Mouse (Mus musculus): ENCODE measurements around the gene Tbl1x. TPM values are rescaled to one million over a fixed set of nuclear protein-coding genes. Genes with fewer than 3 reads are reported as not detected.

Gene Tbl1x
- polyA plus RNA-seq, 1 experiment from 2014 or later = 79.7 TPM

DNA sequence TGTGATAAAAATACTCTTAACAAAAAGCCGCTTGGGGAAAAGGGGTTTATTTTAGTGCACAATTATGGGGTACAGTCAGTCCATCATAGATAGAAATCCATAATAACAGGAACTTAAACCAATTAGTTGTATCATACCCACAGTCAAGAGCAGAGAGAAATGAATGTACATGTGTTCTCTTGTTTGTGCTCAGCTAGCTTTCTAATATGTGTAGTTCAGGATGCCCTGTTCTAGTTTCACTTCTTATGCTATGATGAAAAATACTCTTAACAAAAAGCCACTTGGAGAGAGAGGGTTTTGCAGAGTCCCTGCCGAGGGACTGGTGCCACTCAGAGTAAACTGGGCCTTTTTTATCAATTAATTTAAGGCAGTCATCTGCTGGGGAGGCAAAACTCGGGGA, 101.1 kb downstream of the Tbl1x start:
- 92% methylated on average over 3 of the region's 3 CpGs for WGBS

DNA sequence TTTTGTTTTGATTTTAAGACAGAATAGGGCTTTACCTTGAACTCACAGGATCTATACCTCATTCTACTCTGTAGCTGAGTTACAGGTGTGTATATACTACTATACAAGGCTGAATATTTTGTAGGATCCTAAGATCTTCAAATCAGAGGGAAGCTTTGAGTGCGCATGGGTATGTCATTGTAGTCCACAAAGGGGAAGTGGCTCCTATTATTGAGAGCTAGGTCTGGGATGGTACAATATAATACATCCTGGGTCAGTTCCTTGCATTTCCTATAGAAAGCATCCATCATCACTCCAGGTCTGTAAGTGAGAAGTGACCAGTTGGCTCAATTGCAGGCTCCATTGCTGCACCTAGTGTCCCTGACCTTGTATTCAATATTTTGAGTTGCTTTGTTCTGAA, 102.2 kb downstream of the Tbl1x start:
- no peak overlapping the region for H3K9ac ChIP-seq (replicated peaks)
- ATAC-seq (ENCODE audit: insufficient number of reproducible peaks, insufficient read depth, low FRiP score, low TSS enrichment, low read depth) = no peak

More for the DNA sequence above, 101.1 kb downstream of the Tbl1x start:
- H3K36me3 ChIP-seq = no peaks in the 10 kb centered on the region
- no peaks in the 10 kb centered on the region for H3K27me3 ChIP-seq
- no peak for ATAC-seq (ENCODE audit: insufficient number of reproducible peaks, insufficient read depth, low FRiP score, low TSS enrichment, low read depth)
- no peak overlapping the region for H3K9ac ChIP-seq (replicated peaks)
- H3K9me3 ChIP-seq = no peaks in the 10 kb centered on the region
- H3K4me2 ChIP-seq = no peak overlapping the region
- no peak overlapping the region for H3K4me3 ChIP-seq (replicated peaks)
- H3K4me1 ChIP-seq (replicated peaks) = no peaks in the 10 kb centered on the region
- H3K27ac ChIP-seq = no peak overlapping the region

DNA sequence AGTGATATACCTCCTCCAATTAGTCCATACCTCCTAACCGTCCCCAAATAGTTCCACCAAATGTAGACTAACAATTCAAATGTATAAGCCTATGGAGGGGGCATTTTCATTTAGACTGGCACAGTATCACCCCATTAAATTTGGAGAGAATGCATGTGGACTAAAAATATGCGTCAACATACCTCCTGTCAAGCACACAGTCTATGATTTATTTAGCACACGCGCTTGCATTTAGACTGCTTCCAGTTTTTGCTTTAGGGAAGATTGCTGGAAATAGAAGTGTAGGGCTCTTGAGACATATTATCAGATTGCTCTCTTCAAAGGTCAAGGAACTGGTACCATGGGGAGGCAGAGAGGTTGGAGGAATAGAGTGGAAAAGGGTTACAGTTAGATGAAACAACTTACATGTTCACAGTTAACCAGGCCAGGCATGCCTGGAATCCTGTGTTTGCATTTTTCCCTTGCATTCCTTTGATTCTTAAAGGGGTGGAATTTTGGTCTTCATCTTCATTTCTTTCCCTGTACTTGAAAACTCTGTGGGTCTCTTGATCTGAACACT, 105.0 kb downstream of the Tbl1x start:
- Histone ChIP-seq H3K4me2 (no peak overlapping the region), H3K9me3 (no peaks in the 10 kb centered on the region), H3K9ac (replicated peaks) (no peak overlapping the region), H3K27me3 (no peaks in the 10 kb centered on the region), H3K27ac (no peak overlapping the region), H3K4me1 (replicated peaks) (no peaks in the 10 kb centered on the region), H3K36me3 (no peaks in the 10 kb centered on the region), H3K4me3 (replicated peaks) (no peak overlapping the region)
- ATAC-seq (ENCODE audit: insufficient number of reproducible peaks, insufficient read depth, low FRiP score, low TSS enrichment, low read depth) = no peak
- 78% methylated on average over 4 of the region's 4 CpGs for WGBS

More for the DNA sequence above, 102.2 kb downstream of the Tbl1x start:
- Histone ChIP-seq H3K27me3 (no peaks in the 10 kb centered on the region), H3K36me3 (no peaks in the 10 kb centered on the region), H3K4me3 (replicated peaks) (no peak overlapping the region), H3K4me2 (no peak overlapping the region), H3K9me3 (no peaks in the 10 kb centered on the region), H3K27ac (no peak overlapping the region), H3K4me1 (replicated peaks) (no peaks in the 10 kb centered on the region)
- WGBS = 92% methylated on average over 1 of the region's 1 CpGs

DNA sequence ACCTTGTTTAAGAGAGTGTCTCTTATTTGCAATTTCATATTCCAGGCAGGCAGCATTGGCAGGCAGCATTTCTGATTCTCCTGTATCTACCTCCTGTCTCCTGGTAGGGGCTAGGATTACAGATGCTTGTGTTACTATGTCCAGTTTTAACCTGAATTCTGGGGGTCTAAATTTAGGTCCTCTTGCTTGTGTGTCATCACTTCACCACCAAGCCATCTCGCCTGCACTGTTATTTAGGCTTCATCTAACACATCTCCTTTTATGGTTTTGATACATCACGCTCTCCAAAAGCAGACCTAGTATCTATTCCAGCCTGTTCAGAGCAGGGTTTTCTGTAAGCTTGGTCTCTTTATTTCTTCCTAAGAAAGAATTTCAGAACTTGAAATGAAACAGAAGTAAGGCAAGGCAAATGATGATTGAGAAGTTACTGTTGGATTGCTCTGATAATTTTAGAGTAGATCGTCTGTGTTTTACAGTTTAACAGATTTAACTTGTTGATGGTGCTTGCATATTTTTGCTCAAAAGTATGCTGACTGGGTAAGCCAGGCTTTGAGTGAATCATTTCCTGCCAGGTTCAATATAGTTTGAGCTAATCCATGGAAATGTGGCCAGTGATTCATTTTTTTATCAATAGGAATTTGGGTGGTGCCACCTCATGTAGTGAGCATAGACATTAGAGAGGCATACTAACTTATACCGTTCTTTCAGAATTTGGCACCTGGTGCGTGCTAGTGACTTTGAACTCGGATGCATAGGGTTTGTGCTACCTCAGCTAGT, 106.7 kb downstream of the Tbl1x start:
- H3K9me3 ChIP-seq = no peaks in the 10 kb centered on the region
- no peak overlapping the region for H3K27ac ChIP-seq
- H3K27me3 ChIP-seq = no peaks in the 10 kb centered on the region
- no peaks in the 10 kb centered on the region for H3K4me1 ChIP-seq (replicated peaks)
- no peak for ATAC-seq (ENCODE audit: insufficient number of reproducible peaks, insufficient read depth, low FRiP score, low TSS enrichment, low read depth)
- H3K4me2 ChIP-seq = no peak overlapping the region
- 82% methylated on average over 6 of the region's 6 CpGs for WGBS
- H3K9ac ChIP-seq (replicated peaks) = no peak overlapping the region
- no peak overlapping the region for H3K4me3 ChIP-seq (replicated peaks)
- no peaks in the 10 kb centered on the region for H3K36me3 ChIP-seq

DNA sequence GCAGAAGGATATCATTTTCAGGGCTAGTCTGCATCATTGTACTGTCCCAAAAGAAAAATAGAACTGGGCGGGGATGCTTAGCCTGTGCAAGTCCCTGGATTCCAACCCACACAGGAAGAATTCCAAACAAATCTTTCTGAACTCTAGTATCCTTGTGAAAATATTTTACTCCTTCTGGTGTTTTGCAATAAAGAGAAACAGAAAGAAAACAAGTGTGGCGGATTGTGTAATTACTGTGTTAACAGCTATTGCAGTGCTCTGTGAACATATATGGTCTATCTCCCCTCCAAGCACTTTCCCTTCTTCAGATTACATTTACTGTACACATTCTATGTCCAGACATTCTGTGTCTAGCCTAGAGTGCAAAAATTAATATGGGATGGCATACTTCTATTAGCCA, 119.6 kb downstream of the Tbl1x start:
- Histone ChIP-seq H3K27ac (no peak overlapping the region), H3K27me3 (no peaks in the 10 kb centered on the region), H3K4me1 (replicated peaks) (no peaks in the 10 kb centered on the region), H3K9me3 (no peaks in the 10 kb centered on the region), H3K9ac (replicated peaks) (no peak overlapping the region), H3K4me2 (no peak overlapping the region), H3K4me3 (replicated peaks) (no peak overlapping the region), H3K36me3 (no peaks in the 10 kb centered on the region)
- no peak for ATAC-seq (ENCODE audit: insufficient number of reproducible peaks, insufficient read depth, low FRiP score, low TSS enrichment, low read depth)
- WGBS = 86% methylated on average over 2 of the region's 2 CpGs

DNA sequence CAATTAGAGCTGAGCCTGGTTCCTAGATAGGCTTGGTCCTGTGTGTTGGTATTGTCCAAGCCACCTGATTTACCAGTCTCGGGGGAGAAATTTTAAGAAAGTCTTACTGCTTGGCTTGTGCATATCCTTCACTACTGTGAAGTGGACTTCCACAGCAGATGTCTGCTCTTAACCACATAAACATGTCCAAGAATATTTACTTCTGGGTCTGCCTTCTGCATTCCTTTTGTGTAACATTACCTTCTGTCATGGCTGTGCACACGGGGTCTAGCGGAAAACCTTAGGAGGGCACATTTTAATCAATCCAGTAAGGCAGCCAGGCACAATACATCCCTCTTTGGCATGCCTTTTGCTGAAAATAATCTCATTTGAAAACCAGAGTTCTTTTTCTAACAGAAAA, 125.7 kb downstream of the Tbl1x start:
- H3K4me1 ChIP-seq (replicated peaks) = no peaks in the 10 kb centered on the region
- H3K27ac ChIP-seq = no peak overlapping the region
- no peak overlapping the region for H3K4me3 ChIP-seq (replicated peaks)
- no peak overlapping the region for H3K9ac ChIP-seq (replicated peaks)
- 53% methylated on average over 3 of the region's 3 CpGs for WGBS
- H3K4me2 ChIP-seq = no peak overlapping the region
- no peak for ATAC-seq (ENCODE audit: insufficient number of reproducible peaks, insufficient read depth, low FRiP score, low TSS enrichment, low read depth)
- no peaks in the 10 kb centered on the region for H3K36me3 ChIP-seq
- no peaks in the 10 kb centered on the region for H3K27me3 ChIP-seq
- no peaks in the 10 kb centered on the region for H3K9me3 ChIP-seq

DNA sequence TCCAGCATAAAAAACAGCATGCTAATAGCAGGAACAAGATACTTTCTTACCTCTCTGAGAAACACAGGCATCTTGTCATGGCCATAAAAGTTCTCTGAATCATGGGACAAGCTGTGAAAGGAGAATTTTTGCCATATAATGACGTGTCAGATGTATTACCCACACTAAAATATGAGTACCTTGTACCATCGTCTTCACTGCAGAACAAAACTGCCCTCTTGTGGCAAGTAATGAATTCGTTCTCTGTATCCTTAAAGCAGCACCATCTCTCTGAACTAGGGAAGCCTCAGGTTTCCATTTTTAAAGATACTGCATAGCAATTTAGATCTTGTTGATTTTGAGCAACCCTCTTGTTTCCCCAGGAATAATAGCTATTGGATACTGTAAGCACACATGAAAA, 127.3 kb downstream of the Tbl1x start:
- Histone ChIP-seq H3K36me3 (0 out of 2 replicates have a peak, but pooled peaks cover 3% of the 10 kb centered on the region), H3K9me3 (no peaks in the 10 kb centered on the region), H3K4me2 (no peak overlapping the region), H3K4me3 (replicated peaks) (no peak overlapping the region), H3K27ac (no peak overlapping the region), H3K27me3 (no peaks in the 10 kb centered on the region), H3K4me1 (replicated peaks) (no peaks in the 10 kb centered on the region), H3K9ac (replicated peaks) (no peak overlapping the region)
- no peak for ATAC-seq (ENCODE audit: insufficient number of reproducible peaks, insufficient read depth, low FRiP score, low TSS enrichment, low read depth)
- 12% methylated on average over 3 of the region's 3 CpGs for WGBS

DNA sequence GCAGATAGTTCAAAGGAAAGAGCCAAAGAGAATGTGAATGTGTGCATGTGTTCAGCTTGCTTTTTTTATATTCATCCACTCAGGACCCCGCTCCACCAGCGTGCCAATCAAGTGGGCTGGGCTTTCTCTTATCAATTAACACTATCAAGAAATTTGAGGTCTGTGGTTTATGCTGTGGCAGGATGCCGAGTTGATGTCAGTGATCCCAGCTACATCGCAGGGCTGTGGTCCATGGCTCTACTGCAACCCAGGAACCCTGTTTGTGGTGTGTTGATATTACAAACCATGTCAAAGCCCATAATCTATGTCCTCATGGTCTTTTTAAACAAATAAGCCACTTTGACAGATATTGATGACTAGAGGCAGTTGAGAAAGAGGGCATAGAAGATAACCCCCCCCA, 129.5 kb downstream of the Tbl1x start:
- H3K9me3 ChIP-seq = no peaks in the 10 kb centered on the region
- 89% methylated on average over 4 of the region's 4 CpGs for WGBS
- no peak for ATAC-seq (ENCODE audit: insufficient number of reproducible peaks, insufficient read depth, low FRiP score, low TSS enrichment, low read depth)

DNA sequence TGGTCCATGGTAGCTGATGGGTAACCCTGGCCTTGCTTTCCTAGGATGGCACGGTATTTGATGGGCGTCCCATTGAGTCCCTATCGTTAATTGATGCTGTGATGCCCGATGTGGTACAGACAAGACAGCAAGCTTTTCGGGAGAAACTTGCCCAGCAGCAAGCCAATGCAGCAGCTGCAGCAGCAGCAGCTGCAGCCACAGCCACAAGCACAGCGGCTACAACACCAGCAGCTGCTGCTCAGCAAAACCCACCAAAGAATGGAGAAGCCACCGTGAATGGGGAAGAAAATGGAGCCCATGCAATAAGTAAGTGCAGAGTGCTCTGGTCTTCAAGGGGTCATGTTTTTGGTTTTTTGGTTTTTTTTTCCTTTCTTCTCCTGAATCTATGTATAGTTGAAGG, 135.4 kb downstream of the Tbl1x start:
- WGBS = 91% methylated on average over 7 of the region's 7 CpGs
- no peak for ATAC-seq (ENCODE audit: insufficient number of reproducible peaks, insufficient read depth, low FRiP score, low TSS enrichment, low read depth)
- Histone ChIP-seq H3K27ac (no peak overlapping the region), H3K36me3 (peaks cover 52% of the 10 kb centered on the region), H3K27me3 (no peaks in the 10 kb centered on the region), H3K9ac (replicated peaks) (no peak overlapping the region), H3K4me2 (no peak overlapping the region), H3K4me1 (replicated peaks) (no peaks in the 10 kb centered on the region), H3K4me3 (replicated peaks) (no peak overlapping the region), H3K9me3 (no peaks in the 10 kb centered on the region)

More for the DNA sequence above, 129.5 kb downstream of the Tbl1x start:
- peaks cover 12% of the 10 kb centered on the region for H3K36me3 ChIP-seq
- H3K27ac ChIP-seq = no peak overlapping the region
- no peak overlapping the region for H3K9ac ChIP-seq (replicated peaks)
- H3K27me3 ChIP-seq = no peaks in the 10 kb centered on the region
- no peaks in the 10 kb centered on the region for H3K4me1 ChIP-seq (replicated peaks)
- H3K4me2 ChIP-seq = no peak overlapping the region
- H3K4me3 ChIP-seq (replicated peaks) = no peak overlapping the region

DNA sequence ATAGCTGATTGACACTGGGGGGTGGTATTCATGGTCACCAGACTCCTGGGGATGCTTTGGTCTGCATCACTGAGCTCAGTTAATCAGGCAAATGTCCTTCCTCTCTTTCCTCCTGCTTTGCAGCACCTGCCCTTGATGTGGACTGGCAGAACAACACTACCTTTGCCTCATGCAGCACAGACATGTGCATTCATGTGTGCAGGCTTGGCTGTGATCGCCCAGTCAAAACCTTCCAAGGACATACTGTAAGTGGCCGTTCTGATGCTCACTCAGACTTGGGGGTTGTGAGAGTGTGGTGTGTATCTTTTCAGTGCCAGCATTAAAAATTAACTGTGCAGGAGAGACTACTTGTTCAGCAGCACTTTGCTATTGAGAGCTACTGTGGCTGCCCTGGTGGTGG, 139.4 kb downstream of the Tbl1x start:
- peaks cover 60% of the 10 kb centered on the region for H3K36me3 ChIP-seq
- no peak for ATAC-seq (ENCODE audit: insufficient number of reproducible peaks, insufficient read depth, low FRiP score, low TSS enrichment, low read depth)

DNA sequence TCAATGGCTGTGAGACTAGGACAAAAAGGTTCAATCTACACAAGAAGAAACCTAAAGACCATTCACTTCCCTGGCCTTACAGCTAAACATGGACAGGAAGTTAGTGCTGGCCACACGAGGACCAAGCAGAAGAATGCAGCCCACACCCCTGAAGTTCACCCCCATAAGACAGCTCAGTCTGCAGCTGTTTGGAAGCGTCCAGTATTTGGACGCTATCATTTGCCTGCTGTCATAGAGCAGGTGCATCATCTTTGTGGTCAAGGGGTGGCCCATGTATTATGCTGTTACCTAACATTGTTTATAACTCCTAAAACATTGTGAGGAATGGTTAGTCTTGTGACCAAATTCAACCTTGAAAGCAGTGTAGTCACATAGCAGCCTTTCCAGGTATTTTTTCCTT, 151.2 kb downstream of the Tbl1x start:
- 90% methylated on average over 3 of the region's 3 CpGs for WGBS
- Histone ChIP-seq H3K4me3 (replicated peaks) (no peak overlapping the region), H3K4me2 (no peak overlapping the region), H3K36me3 (peaks cover 38% of the 10 kb centered on the region), H3K4me1 (replicated peaks) (no peaks in the 10 kb centered on the region), H3K27me3 (no peaks in the 10 kb centered on the region), H3K9ac (replicated peaks) (no peak overlapping the region), H3K27ac (no peak overlapping the region), H3K9me3 (no peaks in the 10 kb centered on the region)
- no peak for ATAC-seq (ENCODE audit: insufficient number of reproducible peaks, insufficient read depth, low FRiP score, low TSS enrichment, low read depth)

More for the DNA sequence above, 139.4 kb downstream of the Tbl1x start:
- H3K4me3 ChIP-seq (replicated peaks) = no peak overlapping the region
- WGBS = 93% methylated on average over 2 of the region's 2 CpGs
- no peaks in the 10 kb centered on the region for H3K9me3 ChIP-seq
- H3K4me1 ChIP-seq (replicated peaks) = no peaks in the 10 kb centered on the region
- no peak overlapping the region for H3K4me2 ChIP-seq
- H3K27me3 ChIP-seq = no peaks in the 10 kb centered on the region
- no peak overlapping the region for H3K27ac ChIP-seq
- H3K9ac ChIP-seq (replicated peaks) = no peak overlapping the region

DNA sequence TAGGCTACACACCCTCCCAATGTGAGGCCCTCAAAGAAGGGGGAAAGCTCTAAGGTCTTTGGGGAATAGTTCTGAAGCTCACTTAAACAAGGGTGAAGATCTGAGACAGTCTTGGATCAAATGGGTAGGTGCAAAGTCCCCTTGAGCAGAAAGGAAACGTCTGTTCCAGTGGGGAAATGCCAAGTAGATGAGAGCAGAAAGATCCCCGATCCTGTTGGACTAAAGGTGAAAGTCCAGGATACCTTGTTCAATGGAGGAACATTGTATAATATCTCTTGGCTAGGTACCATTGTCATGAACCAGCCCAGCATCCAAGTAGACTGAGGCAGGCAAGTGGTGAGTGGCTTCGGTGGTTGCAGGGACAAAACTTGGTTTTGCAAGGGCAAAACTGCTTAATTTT, 152.5 kb downstream of the Tbl1x start:
- H3K27me3 ChIP-seq = no peaks in the 10 kb centered on the region
- H3K4me2 ChIP-seq = no peak overlapping the region
- no peaks in the 10 kb centered on the region for H3K4me1 ChIP-seq (replicated peaks)
- H3K27ac ChIP-seq = no peak overlapping the region
- 72% methylated on average over 3 of the region's 3 CpGs for WGBS
- H3K9ac ChIP-seq (replicated peaks) = no peak overlapping the region
- ATAC-seq (ENCODE audit: insufficient number of reproducible peaks, insufficient read depth, low FRiP score, low TSS enrichment, low read depth) = no peak
- H3K9me3 ChIP-seq = no peaks in the 10 kb centered on the region
- peaks cover 34% of the 10 kb centered on the region for H3K36me3 ChIP-seq
- H3K4me3 ChIP-seq (replicated peaks) = no peak overlapping the region
